Mouse (Mus musculus) left cerebral cortex, adult 11 months (tissue): ENCODE results near the gene Ifna1.

Source experiments
- DNase-seq: peaks from one replicate; pipeline ENCODE4 v3.0.0; 2022; ENCODE audit warnings: low spot score

Ifna1 gene

GRCm38 (mm10) chr4:88872691-88873090, 22.8 kb downstream of the Ifna1 start:
- peak; percentile 12 for DNase-seq

- DNase-seq, result no peak
These were observed 25.7 kb downstream of the Ifna1 start for GRCm38 (mm10) chr4:88875435-88876095.

DNA sequence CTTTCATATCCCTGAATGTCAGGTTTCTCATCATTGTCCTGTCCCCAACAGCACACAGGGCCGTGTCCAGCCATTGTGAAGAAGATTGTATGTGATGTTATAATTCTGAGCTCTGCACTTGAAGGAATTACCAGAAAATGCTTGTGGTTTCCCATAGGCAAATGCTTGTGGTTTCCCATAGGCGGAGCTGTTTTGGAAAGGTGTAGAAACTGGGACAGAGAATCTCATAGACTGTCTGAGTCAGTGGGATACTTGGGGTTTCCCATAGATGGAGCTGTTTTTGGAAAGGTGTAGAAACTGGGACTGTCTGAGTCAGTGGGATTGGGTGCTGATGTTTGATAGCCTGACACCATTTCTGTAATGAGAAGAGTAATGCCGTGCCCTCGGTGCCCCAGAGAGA, 26.6 kb downstream of the Ifna1 start:
- no peak for DNase-seq

DNA sequence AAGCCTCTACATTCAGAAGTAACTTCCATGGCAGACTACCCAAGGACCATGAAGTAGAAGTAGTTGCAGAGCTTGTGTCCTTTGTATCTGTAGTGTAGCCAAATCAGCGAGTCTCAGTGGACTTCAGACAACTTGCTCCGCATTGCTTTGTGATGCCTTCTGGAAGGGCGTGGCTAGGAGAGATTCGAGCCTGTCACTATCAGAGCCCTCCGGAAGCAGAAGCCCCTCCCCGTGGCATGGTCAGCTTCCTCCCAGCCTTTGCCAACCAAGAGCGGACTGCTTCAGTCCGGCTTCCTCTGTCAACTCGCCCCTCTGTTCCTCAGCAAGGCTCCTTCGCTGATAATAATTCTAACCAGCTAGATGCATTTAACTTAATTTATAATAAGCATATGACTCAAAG, 28.4 kb downstream of the Ifna1 start:
- no peak for DNase-seq

DNA sequence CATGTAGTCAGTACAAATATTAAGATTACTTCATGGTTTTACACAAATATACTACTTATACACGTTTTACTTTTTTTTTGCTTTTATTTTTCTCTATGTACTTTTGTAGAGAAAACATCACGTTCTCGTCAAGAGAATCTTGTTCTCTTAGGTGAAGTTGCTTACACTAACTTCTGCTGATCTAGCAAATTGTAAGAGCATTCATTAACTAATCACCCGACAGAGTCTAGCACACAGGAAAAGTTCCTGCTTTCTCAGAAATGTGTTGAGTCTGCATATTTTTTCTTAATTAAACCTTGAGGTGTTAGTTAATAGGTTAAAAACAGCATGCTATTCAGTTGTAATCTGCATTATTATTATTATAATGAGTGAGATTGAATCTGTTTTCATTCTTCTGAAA, 28.9 kb downstream of the Ifna1 start:
- no peak for DNase-seq

DNA sequence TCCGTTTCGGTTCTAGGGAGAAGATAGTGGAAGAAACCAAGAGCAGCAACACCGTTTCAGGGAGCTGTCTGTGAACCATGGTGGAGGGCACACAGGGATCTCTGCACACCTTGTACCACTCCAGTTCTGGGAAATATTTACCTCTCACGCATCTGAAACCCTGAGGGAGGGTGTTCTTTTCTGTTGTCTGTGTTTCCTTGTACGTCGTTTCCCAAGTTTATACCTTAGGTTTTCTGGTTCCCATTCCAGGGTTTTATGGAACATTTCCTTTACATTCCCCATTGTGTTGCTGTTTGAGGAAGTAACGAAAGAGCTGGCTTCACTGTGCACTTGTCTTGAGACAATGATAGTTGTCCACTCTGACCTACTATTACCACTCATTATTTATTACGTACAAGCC, 30.2 kb downstream of the Ifna1 start, which contains the start of gene Ifne:
TSS of gene Ifne (minus strand) at position 101 of the 400 bp plus-strand sequence.
- no peak for DNase-seq

DNA sequence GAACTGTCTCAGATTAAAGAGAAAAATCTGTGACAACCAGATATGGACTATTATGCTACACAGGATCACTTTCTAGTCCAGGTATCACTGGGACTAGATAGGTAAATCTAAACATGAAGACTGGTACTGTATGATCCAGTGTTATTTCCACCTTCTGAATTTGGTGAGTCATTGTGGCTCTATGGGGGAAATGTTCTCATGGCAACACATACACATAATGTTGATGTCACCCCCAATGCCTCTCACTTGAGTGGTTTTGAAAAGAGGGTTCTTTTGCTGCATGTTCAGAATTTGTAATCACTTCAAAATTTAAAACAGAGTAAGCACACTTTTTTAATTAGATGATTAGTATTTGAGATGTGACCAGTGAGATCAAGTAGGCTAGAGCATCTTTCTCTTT, 38.3 kb downstream of the Ifna1 start:
- no peak for DNase-seq

DNA sequence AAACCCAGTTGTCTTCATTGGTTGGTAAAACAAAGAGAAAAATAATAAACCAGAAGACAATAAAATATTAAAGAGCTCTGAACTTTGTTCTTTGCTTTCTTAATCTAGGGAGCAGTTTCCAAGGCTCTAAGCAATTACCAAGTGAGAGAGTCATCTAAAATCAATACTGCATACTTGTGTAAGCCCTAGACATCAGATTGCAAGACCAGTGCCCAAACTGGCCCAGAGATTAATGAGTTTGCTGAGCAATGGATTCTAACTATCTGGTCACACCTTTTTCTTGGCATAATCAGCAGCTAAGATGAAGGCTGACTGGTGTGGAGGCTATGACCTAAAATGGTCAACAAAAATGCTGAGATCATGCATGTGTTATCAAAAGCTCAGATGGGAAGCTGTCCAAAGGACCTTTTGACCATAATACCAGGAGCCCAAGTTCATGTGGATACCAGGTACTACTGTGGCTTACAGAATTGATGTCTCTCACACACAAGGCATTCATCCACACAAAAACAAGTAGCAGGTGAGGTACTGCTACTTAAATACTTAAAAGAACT, 43.4 kb downstream of the Ifna1 start:
- no peak for DNase-seq
